Mouse (Mus musculus) activated CD4-positive, CD25-positive, alpha-beta regulatory T cell, adult 4 months (primary cell): ENCODE data around the gene Spin2-ps6. TPM values are rescaled to one million over a fixed set of nuclear protein-coding genes. Genes with fewer than 3 reads are reported as not detected.
"Not testable (repeated sequence)": the region's sequence is repeated elsewhere in the genome, so short reads cannot be mapped to it uniquely, and the experiment has no call there.

Experiments
- ATAC-seq: one replicate; pipeline ENCODE4 v1.8.0; 2017
- polyA plus RNA-seq, 2 experiments: library from polyadenylated mRNA; unstranded; fragments of 100-300 nt; shearing (Covaris generic); gene quantifications; one replicate each; pipeline ENCODE4 v1.2.1; 2017

Spin2-ps6 gene
- not detected for polyA plus RNA-seq

GRCm38 (mm10) chrX:33234569-33234968 lies at the start of gene Spin2-ps6:
Gene Spin2-ps6, plus strand, starts transcription at chrX:33234869.
- not testable (repeated sequence) for ATAC-seq

Other genes with a start within 250 kb of the Spin2-ps6 start
- gene Btbd35f12, start 78.5 kb downstream of the Spin2-ps6 start, polyA plus RNA-seq, result not detected